In genomic region chr19:28525331-28525730, GRCm38 (mm10) we compare ENCODE assay signal across 27 mouse cellular contexts.
"Had no signal": no experiment of that assay in that cellular context is flagged by ENCODE, and none has a peak within 500 bp of the region (broad histone marks: within the 10 kb centered on the region; RNA-seq: fewer than 3 reads in every experiment).

No protein-coding gene starts in this region.

- H3K4me1 ChIP-seq: heart, embryonic 13.5 days; heart, embryonic 15.5 days; hindbrain, embryonic 13.5 days; hindbrain, embryonic 15.5 days had no signal

- DNase-seq: gastrocnemius, adult 2 months; gastrocnemius, postnatal 10 days; gastrocnemius, postnatal 25 days; heart, adult 2 months; heart, postnatal 14 days; heart, postnatal 4 days; kidney, adult 11 months; kidney, adult 2 months; kidney, adult 9 months; kidney, postnatal 14 days; kidney, postnatal 36 days; liver had no signal

- ATAC-seq: hindbrain, postnatal 0 days; intestine, embryonic 16.5 days; liver, embryonic 12.5 days had no signal

- H3K27ac ChIP-seq: gastrocnemius, adult 2 months; heart, adult 2 months; heart, embryonic 13.5 days; heart, embryonic 15.5 days; hindbrain, embryonic 10.5 days; hindbrain, embryonic 13.5 days; hindbrain, embryonic 15.5 days; hindbrain, postnatal 0 days; kidney, embryonic 15.5 days; kidney, postnatal 0 days; left cerebral cortex, adult 2 months; limb, embryonic 10.5 days; limb, embryonic 12.5 days; liver, embryonic 12.5 days; liver, embryonic 14.5 days had no signal

- H3K4me2 ChIP-seq: heart, embryonic 11.5 days; heart, embryonic 13.5 days; heart, embryonic 15.5 days; hindbrain, embryonic 13.5 days; hindbrain, embryonic 15.5 days; kidney, embryonic 15.5 days; limb, embryonic 12.5 days; liver, embryonic 12.5 days had no signal

- H3K9me3 ChIP-seq: heart, embryonic 13.5 days; heart, embryonic 15.5 days; hindbrain, embryonic 10.5 days; hindbrain, embryonic 13.5 days; hindbrain, embryonic 15.5 days; kidney, embryonic 15.5 days; limb, embryonic 10.5 days; limb, embryonic 12.5 days; liver, embryonic 12.5 days had no signal

- H3K27me3 ChIP-seq: heart, embryonic 13.5 days; heart, embryonic 15.5 days; hindbrain, embryonic 13.5 days; hindbrain, embryonic 15.5 days; kidney, embryonic 15.5 days; limb, embryonic 12.5 days; liver, embryonic 12.5 days had no signal

- H3K36me3 ChIP-seq: heart, embryonic 13.5 days; heart, embryonic 15.5 days; hindbrain, embryonic 10.5 days; hindbrain, embryonic 13.5 days; hindbrain, embryonic 15.5 days; kidney, embryonic 15.5 days; limb, embryonic 10.5 days; limb, embryonic 12.5 days; liver, embryonic 12.5 days had no signal

- H3K9ac ChIP-seq: heart, embryonic 13.5 days; heart, embryonic 15.5 days; hindbrain, embryonic 13.5 days; hindbrain, embryonic 15.5 days; kidney, embryonic 15.5 days; limb, embryonic 12.5 days; liver, embryonic 12.5 days; liver, embryonic 14.5 days had no signal

- H3K4me3 ChIP-seq: gastrocnemius, adult 2 months; heart, adult 2 months; heart, embryonic 13.5 days; heart, embryonic 15.5 days; hindbrain, embryonic 10.5 days; hindbrain, embryonic 13.5 days; hindbrain, embryonic 15.5 days; kidney, embryonic 15.5 days; left cerebral cortex, adult 2 months; limb, embryonic 10.5 days; limb, embryonic 12.5 days; liver, embryonic 12.5 days had no signal
